Mouse (Mus musculus) stomach, embryonic 16.5 days (tissue): ENCODE measurements around the gene Scap. TPM values are rescaled to one million over a fixed set of nuclear protein-coding genes. Genes with fewer than 3 reads are reported as not detected.
A peak's percentile ranks its signal among the peaks of the same experiment; 100 is the strongest.

Experiments
- ATAC-seq: fragments of 200-750 bp; cut with Nextera tagmentation; 2 replicates; pipeline ENCODE4 v1.8.0; 2017; ENCODE audit warnings: moderate number of reproducible peaks, moderate TSS enrichment; ENCODE audit not compliant: insufficient read depth, low FRiP score
- H3K27ac ChIP-seq: fragments of 300-500 bp; sonication (generic); 2 replicates; pipeline ENCODE4 v1.5.1; 2014; ENCODE audit warnings: low read length
- H3K27me3 ChIP-seq: fragments of 300-500 bp; sonication (generic); 2 replicates; pipeline ENCODE4 v1.6.1; 2014; ENCODE audit warnings: low read length, control low read depth, mixed read lengths; ENCODE audit not compliant: control insufficient read depth, insufficient read depth
- H3K36me3 ChIP-seq: fragments of 300-500 bp; sonication (generic); 2 replicates; pipeline ENCODE4 v1.6.1; 2014; ENCODE audit warnings: low read length; ENCODE audit not compliant: control insufficient read depth, insufficient read depth
- H3K4me1 ChIP-seq: fragments of 300-500 bp; sonication (generic); 2 replicates; pipeline ENCODE4 v1.6.1; 2014; ENCODE audit warnings: low read length, control low read depth, mixed read lengths; ENCODE audit not compliant: control insufficient read depth, insufficient read depth
- H3K4me2 ChIP-seq: fragments of 300-500 bp; sonication (generic); 2 replicates; pipeline ENCODE4 v1.6.1; 2014; ENCODE audit warnings: low read depth, low read length, mixed read lengths
- H3K4me3 ChIP-seq: fragments of 300-500 bp; sonication (generic); replicated peaks from 2 replicates; pipeline ENCODE4 v1.5.1; 2014; ENCODE audit warnings: mild to moderate bottlenecking, low read length
- H3K9ac ChIP-seq: fragments of 300-500 bp; sonication (generic); 2 replicates; pipeline ENCODE4 v1.6.1; 2014; ENCODE audit warnings: low read length
- H3K9me3 ChIP-seq: fragments of 300-500 bp; sonication (generic); replicated peaks from 2 replicates; pipeline ENCODE4 v1.6.1; 2016; ENCODE audit warnings: low read length, control low read depth; ENCODE audit not compliant: control insufficient read depth
- WGBS: fragments of 180-500 bp; shearing (Covaris S2); extraction: QIAGEN DNeasy Blood & Tissue Kit; methylation state at CpG from one replicate; pipeline ENCODE4 v1.1.7; 2014; 5-methylcytosine and 5-hydroxymethylcytosine counted together
- polyA plus RNA-seq: library from polyadenylated mRNA; unstranded; fragments of >200 nt; fragmentation: Nextera tagmentation; extraction: Ambion mirVana; gene quantifications from 2 replicates; pipeline ENCODE4 v1.2.1, GENCODE M21; 2015

Scap gene
- polyA plus RNA-seq, 1 experiment from 2014 or later: 36.1 TPM

DNA sequence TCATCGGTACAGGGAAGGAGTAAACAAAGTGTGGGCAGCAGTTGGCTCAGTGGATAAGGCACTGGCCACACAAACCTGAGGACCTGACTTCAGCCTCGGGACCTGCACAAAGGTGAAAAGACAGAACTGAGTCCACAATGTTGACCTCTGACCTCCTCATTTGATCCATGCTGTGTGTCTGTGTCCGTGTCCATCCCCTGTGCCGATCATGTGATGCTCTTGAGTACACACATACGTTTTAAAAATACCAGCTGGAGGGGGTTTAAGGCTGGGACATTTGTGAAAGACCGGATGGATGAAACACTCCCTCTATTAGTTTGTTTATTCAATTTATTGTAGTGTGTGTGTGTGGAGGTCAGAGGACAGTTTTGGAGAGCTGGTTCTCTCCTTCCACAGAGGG is 10.7 kb downstream of the Scap start:
- H3K4me3 ChIP-seq: no peak overlapping the region
- H3K27me3 ChIP-seq: no peaks in the 10 kb centered on the region
- WGBS: 38% methylated on average over 6 of the region's 6 CpGs
- no peak overlapping the region for H3K27ac ChIP-seq
- no peak for ATAC-seq
- no peaks in the 10 kb centered on the region for H3K36me3 ChIP-seq
- no peaks in the 10 kb centered on the region for H3K9me3 ChIP-seq
- no peak overlapping the region for H3K9ac ChIP-seq
- 0 out of 2 replicates have a peak, but pooled peaks cover 5% of the 10 kb centered on the region for H3K4me1 ChIP-seq
- H3K4me2 ChIP-seq: no peak overlapping the region

GRCm38 (mm10) chr9:110345057-110345739 is 12.1 kb downstream of the Scap start:
- Histone ChIP-seq H3K4me3 (no peak overlapping the region), H3K4me1 (0 out of 2 replicates have a peak, but pooled peaks cover 5% of the 10 kb centered on the region), H3K9me3 (no peaks in the 10 kb centered on the region), H3K9ac (no peak overlapping the region), H3K27me3 (no peaks in the 10 kb centered on the region), H3K36me3 (no peaks in the 10 kb centered on the region), H3K27ac (no peak overlapping the region), H3K4me2 (no peak overlapping the region)
- ATAC-seq: no peak
- 53% methylated on average over 7 of the region's 7 CpGs for WGBS

DNA sequence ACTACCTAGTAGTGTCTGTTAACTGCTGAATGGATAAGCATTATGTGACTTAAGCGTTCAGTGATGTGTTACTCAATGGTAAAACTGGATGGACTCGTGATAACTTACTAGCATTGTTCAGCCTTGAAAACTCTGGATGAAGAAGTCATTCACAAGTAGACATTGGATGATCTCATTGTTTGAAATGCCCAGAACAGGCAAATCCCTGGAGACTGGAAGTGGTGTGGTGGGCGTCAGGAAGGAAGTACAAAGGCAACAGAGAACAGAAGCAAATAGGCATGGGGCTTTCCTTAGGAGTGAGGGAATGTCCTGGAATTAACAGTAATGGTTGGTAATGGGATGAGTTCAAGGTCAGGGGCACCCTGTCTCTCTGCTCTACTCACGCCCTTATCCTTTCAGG is 15.8 kb downstream of the Scap start:
- ATAC-seq: no peak

GRCm38 (mm10) chr9:110350188-110350587 is 17.1 kb downstream of the Scap start:
- ATAC-seq: no peak
- H3K4me3 ChIP-seq: no peak overlapping the region
- H3K4me2 ChIP-seq: no peak overlapping the region
- no peaks in the 10 kb centered on the region for H3K27me3 ChIP-seq
- H3K9ac ChIP-seq: no peak overlapping the region
- no peaks in the 10 kb centered on the region for H3K4me1 ChIP-seq
- 83% methylated on average over 5 of the region's 5 CpGs for WGBS
- no peaks in the 10 kb centered on the region for H3K9me3 ChIP-seq
- H3K27ac ChIP-seq: peak overlapping the region; percentile 69
- H3K36me3 ChIP-seq: no peaks in the 10 kb centered on the region

More for the DNA sequence above, 15.8 kb downstream of the Scap start:
- no peaks in the 10 kb centered on the region for H3K9me3 ChIP-seq
- 0 out of 2 replicates have a peak, but pooled peaks cover under 1% of the 10 kb centered on the region for H3K4me1 ChIP-seq
- no peak overlapping the region for H3K9ac ChIP-seq
- H3K27me3 ChIP-seq: no peaks in the 10 kb centered on the region
- no peak overlapping the region for H3K4me2 ChIP-seq
- 76% methylated on average over 4 of the region's 4 CpGs for WGBS
- H3K4me3 ChIP-seq: no peak overlapping the region
- no peak overlapping the region for H3K27ac ChIP-seq
- no peaks in the 10 kb centered on the region for H3K36me3 ChIP-seq

- WGBS: 76% methylated on average over 5 of the region's 5 CpGs
- Histone ChIP-seq H3K4me3 (no peak overlapping the region), H3K27me3 (no peaks in the 10 kb centered on the region), H3K9ac (no peak overlapping the region), H3K27ac (peak overlapping the region; percentile 58), H3K4me2 (no peak overlapping the region), H3K4me1 (no peaks in the 10 kb centered on the region), H3K9me3 (no peaks in the 10 kb centered on the region), H3K36me3 (no peaks in the 10 kb centered on the region)
- no peak for ATAC-seq
These were observed 17.5 kb downstream of the Scap start for GRCm38 (mm10) chr9:110350612-110351011.

- H3K4me2 ChIP-seq: no peak overlapping the region
- no peak overlapping the region; the same call in 1 of the 2 replicates for H3K27ac ChIP-seq
- no peaks in the 10 kb centered on the region for H3K9me3 ChIP-seq
- H3K9ac ChIP-seq: no peak overlapping the region
- H3K36me3 ChIP-seq: no peaks in the 10 kb centered on the region
- ATAC-seq: no peak
- H3K4me3 ChIP-seq: no peak overlapping the region
- 76% methylated on average over 2 of the region's 2 CpGs for WGBS
- H3K27me3 ChIP-seq: no peaks in the 10 kb centered on the region
- no peaks in the 10 kb centered on the region for H3K4me1 ChIP-seq
These were observed 18.3 kb downstream of the Scap start for GRCm38 (mm10) chr9:110351350-110351749.

- no peaks in the 10 kb centered on the region for H3K27me3 ChIP-seq
- ATAC-seq: no peak
- no peak overlapping the region for H3K9ac ChIP-seq
- 84% methylated on average over 8 of the region's 8 CpGs for WGBS
- H3K27ac ChIP-seq: no peak overlapping the region
- no peak overlapping the region for H3K4me3 ChIP-seq
- no peak overlapping the region for H3K4me2 ChIP-seq
- no peaks in the 10 kb centered on the region for H3K4me1 ChIP-seq
- no peaks in the 10 kb centered on the region for H3K9me3 ChIP-seq
- H3K36me3 ChIP-seq: no peaks in the 10 kb centered on the region
These were observed 19.0 kb downstream of the Scap start for GRCm38 (mm10) chr9:110351932-110352632.

DNA sequence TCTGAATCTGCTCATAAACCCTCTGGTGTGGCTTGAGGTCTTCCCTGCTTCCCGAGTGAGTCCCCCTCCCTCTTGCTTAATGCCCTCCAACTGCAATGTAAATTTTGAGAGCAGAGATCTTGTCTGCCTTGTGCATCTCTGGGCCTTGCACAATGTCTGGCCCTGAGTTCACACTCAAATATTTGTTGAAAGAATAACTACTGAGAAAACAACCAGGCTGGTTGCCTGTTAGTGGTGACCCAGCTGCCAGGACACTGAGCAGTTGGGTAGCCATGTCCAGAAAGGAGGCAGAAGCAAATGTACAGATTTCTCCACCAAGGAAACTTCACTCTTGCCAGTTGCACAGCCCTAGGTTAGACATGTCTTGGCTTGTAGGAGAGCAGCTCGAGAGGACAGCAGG is 25.3 kb downstream of the Scap start:
- 77% methylated on average over 2 of the region's 2 CpGs for WGBS
- no peaks in the 10 kb centered on the region for H3K9me3 ChIP-seq
- H3K4me3 ChIP-seq: no peak overlapping the region
- H3K36me3 ChIP-seq: no peaks in the 10 kb centered on the region
- H3K4me2 ChIP-seq: no peak overlapping the region
- H3K27me3 ChIP-seq: no peaks in the 10 kb centered on the region
- ATAC-seq: no peak
- no peak overlapping the region for H3K9ac ChIP-seq
- H3K4me1 ChIP-seq: no peaks in the 10 kb centered on the region
- H3K27ac ChIP-seq: no peak overlapping the region

GRCm38 (mm10) chr9:110361299-110361698 is 28.2 kb downstream of the Scap start:
- Histone ChIP-seq H3K4me2 (no peak overlapping the region), H3K4me1 (no peaks in the 10 kb centered on the region), H3K36me3 (no peaks in the 10 kb centered on the region), H3K9ac (no peak overlapping the region), H3K9me3 (no peaks in the 10 kb centered on the region), H3K27me3 (no peaks in the 10 kb centered on the region), H3K4me3 (no peak overlapping the region), H3K27ac (no peak overlapping the region)
- 56% methylated on average over 12 of the region's 12 CpGs for WGBS
- no peak for ATAC-seq
